Mouse (Mus musculus): Measurements from ENCODE around the gene Kcnc1. TPM values are rescaled to one million over a fixed set of nuclear protein-coding genes. Genes with fewer than 3 reads are reported as not detected.
A peak's percentile ranks its signal among the peaks of the same experiment; 100 is the strongest.

Kcnc1 gene
- polyA plus RNA-seq, 1 experiment from 2014 or later = 9.6 TPM

- no peak overlapping the region for H3K4me2 ChIP-seq
- H3K9me3 ChIP-seq = no peaks in the 10 kb centered on the region
- H3K4me1 ChIP-seq (replicated peaks) = 0 out of 2 replicates have a peak, but pooled peaks cover 6% of the 10 kb centered on the region
- no peaks in the 10 kb centered on the region for H3K36me3 ChIP-seq
- H3K27ac ChIP-seq = no peak overlapping the region; the same call in 1 of the 2 replicates
- ATAC-seq (ENCODE audit: low FRiP score) = no peak
- 70% methylated on average over 7 of the region's 7 CpGs for WGBS
- no peak overlapping the region for H3K9ac ChIP-seq
- H3K4me3 ChIP-seq = no peak overlapping the region
- H3K27me3 ChIP-seq = no peaks in the 10 kb centered on the region
These were observed 70.2 kb downstream of the Kcnc1 start for GRCm38 (mm10) chr7:46466422-46466981.

- Histone ChIP-seq H3K27ac (no peak overlapping the region), H3K27me3 (no peaks in the 10 kb centered on the region), H3K4me1 (replicated peaks) (peaks cover 25% of the 10 kb centered on the region), H3K4me3 (no peak overlapping the region), H3K9me3 (no peaks in the 10 kb centered on the region), H3K4me2 (no peak overlapping the region), H3K36me3 (no peaks in the 10 kb centered on the region), H3K9ac (no peak overlapping the region)
- no peak for ATAC-seq (ENCODE audit: low FRiP score)
- WGBS = 91% methylated on average over 3 of the region's 3 CpGs
These were observed 73.2 kb downstream of the Kcnc1 start for GRCm38 (mm10) chr7:46469542-46469941.

GRCm38 (mm10) chr7:46471054-46471737 lies 74.9 kb downstream of the Kcnc1 start:
- Histone ChIP-seq H3K9ac (no peak overlapping the region), H3K9me3 (no peaks in the 10 kb centered on the region), H3K27ac (no peak overlapping the region), H3K4me3 (no peak overlapping the region), H3K27me3 (no peaks in the 10 kb centered on the region), H3K4me2 (no peak overlapping the region), H3K4me1 (replicated peaks) (peaks cover 32% of the 10 kb centered on the region), H3K36me3 (no peaks in the 10 kb centered on the region)
- no peak for ATAC-seq (ENCODE audit: low FRiP score)
- 72% methylated on average over 7 of the region's 7 CpGs for WGBS

- peak overlapping the region; percentile 56 for H3K9ac ChIP-seq
- H3K27me3 ChIP-seq = no peaks in the 10 kb centered on the region
- H3K27ac ChIP-seq = peak overlapping the region; percentile 32; the same call in 1 of the 2 replicates
- H3K9me3 ChIP-seq = no peaks in the 10 kb centered on the region
- WGBS = 26% methylated on average over 9 of the region's 9 CpGs
- H3K36me3 ChIP-seq = no peaks in the 10 kb centered on the region
- ATAC-seq (ENCODE audit: low FRiP score) = no peak
- H3K4me3 ChIP-seq = no peak overlapping the region
- no peak overlapping the region for H3K4me2 ChIP-seq
- peaks cover 27% of the 10 kb centered on the region for H3K4me1 ChIP-seq (replicated peaks)
These were observed 76.8 kb downstream of the Kcnc1 start for GRCm38 (mm10) chr7:46473141-46473540.

GRCm38 (mm10) chr7:46475464-46475863 lies 79.2 kb downstream of the Kcnc1 start:
- H3K4me2 ChIP-seq = no peak overlapping the region
- no peaks in the 10 kb centered on the region for H3K27me3 ChIP-seq
- H3K36me3 ChIP-seq = no peaks in the 10 kb centered on the region
- 51% methylated on average over 5 of the region's 5 CpGs for WGBS
- no peaks in the 10 kb centered on the region for H3K9me3 ChIP-seq
- no peak overlapping the region for H3K4me3 ChIP-seq
- no peak overlapping the region for H3K27ac ChIP-seq
- no peak overlapping the region for H3K9ac ChIP-seq
- peak; percentile 57; the same call in 1 of the 2 replicates for ATAC-seq (ENCODE audit: low FRiP score)
- peaks cover 32% of the 10 kb centered on the region for H3K4me1 ChIP-seq (replicated peaks)

- peaks cover 34% of the 10 kb centered on the region for H3K4me1 ChIP-seq (replicated peaks)
- no peak for ATAC-seq (ENCODE audit: low FRiP score)
- H3K9me3 ChIP-seq = no peaks in the 10 kb centered on the region
- no peak overlapping the region for H3K4me2 ChIP-seq
- 94% methylated on average over 3 of the region's 3 CpGs for WGBS
- no peaks in the 10 kb centered on the region for H3K27me3 ChIP-seq
- H3K36me3 ChIP-seq = no peaks in the 10 kb centered on the region
- H3K27ac ChIP-seq = no peak overlapping the region
- no peak overlapping the region for H3K9ac ChIP-seq
- H3K4me3 ChIP-seq = no peak overlapping the region
These were observed 81.2 kb downstream of the Kcnc1 start for GRCm38 (mm10) chr7:46477456-46477855.

- Histone ChIP-seq H3K36me3 (no peaks in the 10 kb centered on the region), H3K4me1 (replicated peaks) (peaks cover 25% of the 10 kb centered on the region), H3K4me3 (no peak overlapping the region), H3K27ac (peak overlapping the region; percentile 40), H3K27me3 (no peaks in the 10 kb centered on the region), H3K4me2 (no peak overlapping the region), H3K9me3 (no peaks in the 10 kb centered on the region), H3K9ac (no peak overlapping the region)
- no peak for ATAC-seq (ENCODE audit: low FRiP score)
- WGBS = 67% methylated on average over 6 of the region's 6 CpGs
These were observed 83.5 kb downstream of the Kcnc1 start for GRCm38 (mm10) chr7:46479793-46480192.

- peaks cover 19% of the 10 kb centered on the region for H3K4me1 ChIP-seq (replicated peaks)
These were observed 85.8 kb downstream of the Kcnc1 start for GRCm38 (mm10) chr7:46482099-46482531.

GRCm38 (mm10) chr7:46483050-46483449 lies 86.8 kb downstream of the Kcnc1 start:
- Histone ChIP-seq H3K9ac (no peak overlapping the region), H3K27ac (peak overlapping the region; percentile 18; the same call in 1 of the 2 replicates), H3K4me3 (no peak overlapping the region), H3K4me2 (no peak overlapping the region), H3K4me1 (replicated peaks) (peaks cover 19% of the 10 kb centered on the region), H3K9me3 (no peaks in the 10 kb centered on the region), H3K27me3 (no peaks in the 10 kb centered on the region), H3K36me3 (no peaks in the 10 kb centered on the region)
- 51% methylated on average over 10 of the region's 10 CpGs for WGBS
- no peak for ATAC-seq (ENCODE audit: low FRiP score)

More at GRCm38 (mm10) chr7:46482099-46482531, 85.8 kb downstream of the Kcnc1 start:
- Histone ChIP-seq H3K4me3 (no peak overlapping the region), H3K27me3 (no peaks in the 10 kb centered on the region), H3K9me3 (no peaks in the 10 kb centered on the region), H3K9ac (no peak overlapping the region), H3K36me3 (no peaks in the 10 kb centered on the region), H3K27ac (no peak overlapping the region), H3K4me2 (no peak overlapping the region)
- ATAC-seq (ENCODE audit: low FRiP score) = no peak
- 80% methylated on average over 2 of the region's 2 CpGs for WGBS

- Histone ChIP-seq H3K27me3 (no peaks in the 10 kb centered on the region), H3K36me3 (no peaks in the 10 kb centered on the region), H3K4me2 (no peak overlapping the region), H3K27ac (no peak overlapping the region), H3K9me3 (no peaks in the 10 kb centered on the region), H3K4me1 (replicated peaks) (peaks cover 19% of the 10 kb centered on the region), H3K9ac (no peak overlapping the region), H3K4me3 (no peak overlapping the region)
- no peak for ATAC-seq (ENCODE audit: low FRiP score)
- WGBS = 92% methylated on average over 6 of the region's 6 CpGs
These were observed 87.9 kb downstream of the Kcnc1 start for GRCm38 (mm10) chr7:46484223-46484622.

- H3K9me3 ChIP-seq = no peaks in the 10 kb centered on the region
- peaks cover 14% of the 10 kb centered on the region for H3K4me1 ChIP-seq (replicated peaks)
- H3K9ac ChIP-seq = no peak overlapping the region
- no peak for ATAC-seq (ENCODE audit: low FRiP score)
- no peaks in the 10 kb centered on the region for H3K36me3 ChIP-seq
- H3K4me2 ChIP-seq = no peak overlapping the region
- H3K27ac ChIP-seq = no peak overlapping the region
- WGBS = 84% methylated on average over 5 of the region's 5 CpGs
- H3K27me3 ChIP-seq = no peaks in the 10 kb centered on the region
- H3K4me3 ChIP-seq = no peak overlapping the region
These were observed 90.5 kb downstream of the Kcnc1 start for GRCm38 (mm10) chr7:46486761-46487160.

GRCm38 (mm10) chr7:46487354-46487753 lies 91.1 kb downstream of the Kcnc1 start:
- Histone ChIP-seq H3K27me3 (no peaks in the 10 kb centered on the region), H3K27ac (peak overlapping the region; percentile 15; the same call in 1 of the 2 replicates), H3K4me3 (no peak overlapping the region), H3K36me3 (no peaks in the 10 kb centered on the region), H3K9me3 (no peaks in the 10 kb centered on the region), H3K4me2 (no peak overlapping the region), H3K9ac (no peak overlapping the region), H3K4me1 (replicated peaks) (peaks cover 17% of the 10 kb centered on the region)
- WGBS = 55% methylated on average over 4 of the region's 4 CpGs
- no peak for ATAC-seq (ENCODE audit: low FRiP score)

All from hindbrain, embryonic 13.5 days (tissue).